Mouse (Mus musculus) mesoderm, embryonic 11.5 days (tissue): ENCODE measurements around the gene Sec63.

Source experiments
- DNase-seq: peaks from one replicate; pipeline ENCODE4 v3.0.0-alpha.2; 2012; ENCODE audit warnings: low read depth, low spot score

The Sec63 gene

GRCm38 (mm10) chr10:42862806-42863205 is 101.5 kb downstream of the Sec63 start:
- DNase-seq = no peak

- peak; percentile 39 for DNase-seq
These were observed 102.5 kb downstream of the Sec63 start for GRCm38 (mm10) chr10:42863621-42864391.

GRCm38 (mm10) chr10:42864696-42865095 is 103.4 kb downstream of the Sec63 start:
- DNase-seq = no peak

GRCm38 (mm10) chr10:42868416-42868815 is 107.1 kb downstream of the Sec63 start:
- DNase-seq = no peak

GRCm38 (mm10) chr10:42869467-42869866 is 108.2 kb downstream of the Sec63 start:
- DNase-seq = no peak

GRCm38 (mm10) chr10:42872269-42873010 is 111.1 kb downstream of the Sec63 start:
- DNase-seq = no peak

- DNase-seq = no peak
These were observed 111.8 kb downstream of the Sec63 start for GRCm38 (mm10) chr10:42873077-42873595.

- no peak for DNase-seq
These were observed 114.9 kb downstream of the Sec63 start for GRCm38 (mm10) chr10:42876172-42876571.

- no peak for DNase-seq
These were observed 118.0 kb downstream of the Sec63 start for GRCm38 (mm10) chr10:42879269-42879681.

- DNase-seq = no peak
These were observed 118.4 kb downstream of the Sec63 start for GRCm38 (mm10) chr10:42879682-42880081.
